Mouse (Mus musculus): ENCODE measurements around the gene Gm9573.

DNA sequence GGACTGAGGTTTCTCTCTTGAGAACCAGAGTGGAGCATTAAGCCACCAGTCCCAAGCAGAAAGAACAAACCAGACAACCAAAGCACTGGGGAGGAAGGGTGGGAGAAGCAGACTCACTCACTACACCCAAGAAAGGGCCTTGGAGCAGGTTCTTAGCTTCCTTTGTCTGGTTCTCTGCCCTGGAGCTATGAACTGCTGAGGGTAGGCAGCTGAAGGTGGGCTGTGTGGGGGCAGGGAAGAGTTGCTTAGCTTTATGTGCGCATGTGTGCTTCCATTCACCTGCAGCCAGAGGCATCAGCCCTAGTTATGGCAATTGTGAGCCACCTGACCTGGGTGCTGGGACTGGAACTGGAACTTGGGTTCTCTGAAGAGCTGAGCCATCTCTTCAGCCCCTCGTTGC lies 26.6 kb upstream of the Gm9573 start:
- TF ChIP-seq CTCF (IDR thresholded peaks at IDR 0.05; ENCODE audit: low read depth) (no peak), EP300 (IDR thresholded peaks at IDR 0.05; ENCODE audit: low read depth) (no peak)

Data from heart, postnatal 0 days (tissue).